Mouse (Mus musculus): ENCODE measurements around the gene Osbpl3.

DNA sequence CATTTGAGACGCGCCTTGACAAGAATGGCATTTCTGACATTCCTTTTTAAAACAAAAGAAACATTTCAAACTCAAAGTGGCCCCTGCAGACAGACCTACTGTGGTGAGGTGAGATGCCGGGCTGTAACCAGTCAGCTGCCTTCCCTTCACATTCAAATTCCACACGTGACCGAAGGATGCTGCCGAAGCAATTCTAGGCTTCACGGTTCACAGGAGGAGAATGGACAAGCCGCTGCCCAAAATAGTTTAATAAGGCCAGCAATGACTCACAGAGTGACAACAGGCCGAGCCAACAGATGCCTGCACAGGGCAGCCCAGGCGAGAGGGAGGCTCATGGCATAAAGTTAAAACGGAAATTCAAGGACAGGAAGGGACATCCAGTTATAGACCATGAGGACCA is 51.3 kb downstream of the Osbpl3 start:
- no peak for TF ChIP-seq CTCF (IDR thresholded peaks at IDR 0.05; ENCODE audit: low read depth, low read length)
- TF ChIP-seq POLR2A (IDR thresholded peaks at IDR 0.05; ENCODE audit: borderline replicate concordance, low read depth, low read length) = no peak
